Mouse (Mus musculus) G1E (cell line): ENCODE measurements at regions not wholly inside any gene's neighbourhood (a gene's known extent, or its start where the extent isn't known, plus 50 kb on each side); places are given as distances from the start of the nearest gene placed in this dataset.

Source experiments
- ATAC-seq: 2 replicates; pipeline ENCODE4 v1.8.0; 2016; ENCODE audit warnings: mild to moderate bottlenecking; ENCODE audit not compliant: insufficient number of reproducible peaks, poor library complexity, low FRiP score, severe bottlenecking; ENCODE audit errors: extremely low read depth
- DNase-seq: peaks from one replicate; pipeline ENCODE4 v3.0.0; 2012; ENCODE audit warnings: low spot score
- H3K27me3 ChIP-seq: 2 replicates; pipeline ENCODE4 v1.6.1; 2012; ENCODE audit warnings: mild to moderate bottlenecking, low read length, inconsistent platforms; ENCODE audit not compliant: insufficient read depth
- H3K36me3 ChIP-seq: replicated peaks from 2 replicates; pipeline ENCODE3; 2012; ENCODE audit warnings: mild to moderate bottlenecking, inconsistent platforms
- H3K4me1 ChIP-seq: 2 replicates; pipeline ENCODE4 v1.6.1; 2012; ENCODE audit warnings: low read depth, low read length, inconsistent platforms, mixed read lengths; ENCODE audit not compliant: insufficient read depth
- H3K4me3 ChIP-seq: 2 replicates; pipeline ENCODE4 v1.5.1; 2012; ENCODE audit warnings: low read depth, mild to moderate bottlenecking, inconsistent platforms, low read length, moderate library complexity, mixed read lengths
- H3K9me3 ChIP-seq: replicated peaks from 2 replicates; pipeline ENCODE4 v1.6.1; 2012; ENCODE audit warnings: inconsistent platforms
- CTCF ChIP-seq: IDR thresholded peaks from 2 replicates; pipeline ENCODE4 v1.5.1; 2012; ENCODE audit warnings: low read depth, low read length, inconsistent platforms, mixed read lengths
- GATA1 ChIP-seq: IDR thresholded peaks from 2 replicates; pipeline ENCODE4 v1.6.1; 2012; ENCODE audit warnings: borderline replicate concordance, low read length, inconsistent platforms, mixed read lengths
- GATA2 ChIP-seq: IDR thresholded peaks from 2 replicates; pipeline ENCODE4 v1.6.1; 2012; ENCODE audit warnings: low read depth, low read length, inconsistent platforms, borderline replicate concordance
- POLR2AphosphoS5 ChIP-seq: IDR thresholded peaks from 2 replicates; pipeline ENCODE4 v1.6.1; 2012; ENCODE audit warnings: low read depth, low read length, inconsistent platforms; ENCODE audit not compliant: insufficient replicate concordance
- TAL1 ChIP-seq: conservative IDR thresholded peaks from 2 replicates; pipeline ENCODE4 v1.6.1; 2012; ENCODE audit warnings: low read depth, low read length, inconsistent platforms, mixed read lengths

DNA sequence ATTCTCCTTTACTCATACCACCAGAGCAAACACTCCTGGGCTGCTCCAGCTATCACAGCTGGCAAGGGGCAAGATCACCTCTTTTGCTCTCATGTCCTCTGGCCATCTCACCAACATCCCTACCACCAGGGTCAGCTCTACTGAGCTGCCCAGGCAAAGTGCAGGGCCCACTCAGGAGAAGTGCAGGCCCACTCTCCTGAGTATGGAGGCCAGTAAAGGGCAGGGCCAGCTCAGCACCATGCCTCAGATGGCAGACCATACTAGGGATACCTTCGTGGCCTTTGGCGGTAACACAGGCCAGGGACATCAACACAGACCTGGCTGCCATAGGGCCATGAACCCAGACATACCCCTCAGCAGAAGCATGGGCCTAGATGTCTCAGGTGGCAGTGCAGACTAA, 101.9 kb upstream of the Abcb5 start:
- Histone ChIP-seq H3K4me3 (no peak overlapping the region), H3K36me3 (no peaks in the 10 kb centered on the region), H3K4me1 (no peaks in the 10 kb centered on the region; the same call in 1 of the 2 replicates), H3K27me3 (no peaks in the 10 kb centered on the region; the same call in 1 of the 2 replicates), H3K9me3 (no peaks in the 10 kb centered on the region)
- TF ChIP-seq GATA2 (no peak), GATA1 (no peak), POLR2AphosphoS5 (no peak), TAL1 (no peak), CTCF (no peak)
- no peak for ATAC-seq
- DNase-seq, result no peak

- no peaks in the 10 kb centered on the region for H3K9me3 ChIP-seq
- TF ChIP-seq CTCF (no peak), TAL1 (no peak), GATA2 (no peak), POLR2AphosphoS5 (no peak), GATA1 (no peak)
- DNase-seq (no peak), ATAC-seq (no peak)
- no peaks in the 10 kb centered on the region for H3K36me3 ChIP-seq
- no peaks in the 10 kb centered on the region; the same call in 1 of the 2 replicates for H3K27me3 ChIP-seq
- no peak overlapping the region for H3K4me3 ChIP-seq
- H3K4me1 ChIP-seq, result no peaks in the 10 kb centered on the region; the same call in 1 of the 2 replicates
Measured at GRCm38 (mm10) chr12:119062931-119063330, 96.7 kb upstream of the Abcb5 start.

- H3K27me3 ChIP-seq, result no peaks in the 10 kb centered on the region
- DNase-seq (no peak), ATAC-seq (no peak)
- no peaks in the 10 kb centered on the region for H3K36me3 ChIP-seq
- H3K9me3 ChIP-seq, result no peaks in the 10 kb centered on the region
- TF ChIP-seq GATA1, result no peak
- no peak for TF ChIP-seq POLR2AphosphoS5
- no peak for TF ChIP-seq GATA2
- TF ChIP-seq TAL1, result no peak
- TF ChIP-seq CTCF, result no peak
- no peaks in the 10 kb centered on the region for H3K4me1 ChIP-seq
- H3K4me3 ChIP-seq, result no peak overlapping the region
Measured at GRCm38 (mm10) chr12:119062490-119062889, 96.3 kb upstream of the Abcb5 start.

GRCm38 (mm10) chr12:119054560-119054959, 88.3 kb upstream of the Abcb5 start:
- TF ChIP-seq TAL1, result no peak
- no peak for TF ChIP-seq CTCF
- TF ChIP-seq GATA1, result no peak
- TF ChIP-seq POLR2AphosphoS5, result no peak
- no peak for TF ChIP-seq GATA2
- ATAC-seq, result no peak
- H3K4me3 ChIP-seq, result no peak overlapping the region

GRCm38 (mm10) chr12:119051692-119052379, 85.6 kb upstream of the Abcb5 start:
- no peak for ATAC-seq

More at GRCm38 (mm10) chr12:119054560-119054959, 88.3 kb upstream of the Abcb5 start:
- Histone ChIP-seq H3K4me1 (no peaks in the 10 kb centered on the region), H3K36me3 (no peaks in the 10 kb centered on the region), H3K27me3 (no peaks in the 10 kb centered on the region), H3K9me3 (no peaks in the 10 kb centered on the region)
- DNase-seq, result no peak

GRCm38 (mm10) chr12:119038306-119038705, 72.1 kb upstream of the Abcb5 start:
- Histone ChIP-seq H3K4me1 (no peaks in the 10 kb centered on the region), H3K36me3 (no peaks in the 10 kb centered on the region), H3K27me3 (no peaks in the 10 kb centered on the region; the same call in 1 of the 2 replicates), H3K4me3 (no peak overlapping the region), H3K9me3 (no peaks in the 10 kb centered on the region)
- no peak for TF ChIP-seq TAL1
- TF ChIP-seq POLR2AphosphoS5, result no peak
- TF ChIP-seq GATA1, result no peak
- no peak for TF ChIP-seq GATA2
- no peak for TF ChIP-seq CTCF
- DNase-seq (no peak), ATAC-seq (no peak)

More at GRCm38 (mm10) chr12:119051692-119052379, 85.6 kb upstream of the Abcb5 start:
- Histone ChIP-seq H3K27me3 (no peaks in the 10 kb centered on the region), H3K36me3 (no peaks in the 10 kb centered on the region), H3K4me3 (no peak overlapping the region), H3K4me1 (no peaks in the 10 kb centered on the region), H3K9me3 (no peaks in the 10 kb centered on the region)
- TF ChIP-seq TAL1 (no peak), CTCF (no peak), GATA1 (no peak), GATA2 (no peak), POLR2AphosphoS5 (no peak)
- no peak for DNase-seq
